Mouse (Mus musculus): ENCODE measurements at regions not wholly inside any gene's neighbourhood (a gene's known extent, or its start where the extent isn't known, plus 50 kb on each side); places are given as distances from the start of the nearest gene placed in this dataset.

GRCm38 (mm10) chr1:137587481-137588228, 587.9 kb downstream of the Ptprc start:
- TF ChIP-seq CTCF (IDR thresholded peaks at IDR 0.05; ENCODE audit: low read depth) (no peak), EP300 (IDR thresholded peaks at IDR 0.05; ENCODE audit: low read depth) (no peak)
